Mouse (Mus musculus) WW6 (cell line): ENCODE results near the gene Ptma.
A peak's percentile ranks its signal among the peaks of the same experiment; 100 is the strongest.
"Not testable (repeated sequence)": the region's sequence is repeated elsewhere in the genome, so short reads cannot be mapped to it uniquely, and the experiment has no call there.

Experiments
- DNase-seq: peaks from one replicate; pipeline ENCODE4 v3.0.0-alpha.2; 2013; ENCODE audit warnings: low read depth, low spot score

Gene Ptma

DNA sequence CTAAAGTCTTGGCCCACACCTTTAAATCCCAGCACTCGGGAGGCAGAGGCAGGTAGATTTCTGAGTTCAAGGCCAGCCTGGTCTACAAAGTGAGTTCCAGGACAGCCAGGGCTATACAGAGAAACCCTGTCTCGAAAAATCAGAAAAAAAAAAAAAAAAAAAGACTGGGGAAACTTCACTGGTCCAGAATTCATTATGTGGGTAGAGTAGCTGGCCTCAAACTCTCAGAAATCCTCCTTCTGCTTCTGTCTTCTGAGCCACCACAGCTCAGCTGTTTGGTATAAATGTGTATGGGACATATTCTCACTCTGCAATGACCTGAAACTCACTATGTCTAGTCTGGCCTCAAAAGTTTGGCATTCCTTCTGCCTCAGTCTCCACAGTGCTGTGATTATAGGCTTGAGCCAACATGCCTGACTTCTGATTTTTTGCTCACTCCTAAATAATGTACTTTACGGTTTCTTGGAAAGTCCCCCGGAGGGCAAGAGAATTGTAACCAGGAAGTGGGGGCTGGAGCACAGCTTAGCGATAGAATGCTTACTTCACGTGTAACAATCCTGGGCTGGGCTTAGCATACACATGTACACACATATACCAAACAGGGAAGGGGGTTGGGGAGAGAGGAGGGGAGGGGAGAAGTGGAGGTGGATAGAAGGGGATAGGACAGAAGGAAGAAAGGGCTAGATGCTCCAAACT lies 10.7 kb upstream of the Ptma start:
- no peak for DNase-seq

DNA sequence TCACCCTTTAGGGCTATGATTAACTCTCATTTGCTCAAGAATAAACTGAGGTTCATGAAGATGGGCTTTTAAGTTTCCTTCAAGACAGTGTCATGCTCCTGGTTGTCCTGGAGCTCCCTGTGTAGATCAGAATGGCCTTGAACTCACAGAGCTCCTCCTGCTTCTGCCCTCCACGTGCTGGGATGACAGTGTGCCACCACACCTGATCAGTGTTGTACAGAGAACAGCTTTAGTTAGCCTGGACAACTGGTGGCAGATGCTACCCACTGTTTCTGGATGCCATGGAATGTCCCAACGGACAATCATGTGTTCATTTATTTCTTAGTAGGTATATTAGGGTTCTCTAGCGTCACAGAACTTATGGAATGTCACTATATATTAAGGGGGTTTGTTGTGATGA lies 9.4 kb upstream of the Ptma start:
- no peak for DNase-seq

DNA sequence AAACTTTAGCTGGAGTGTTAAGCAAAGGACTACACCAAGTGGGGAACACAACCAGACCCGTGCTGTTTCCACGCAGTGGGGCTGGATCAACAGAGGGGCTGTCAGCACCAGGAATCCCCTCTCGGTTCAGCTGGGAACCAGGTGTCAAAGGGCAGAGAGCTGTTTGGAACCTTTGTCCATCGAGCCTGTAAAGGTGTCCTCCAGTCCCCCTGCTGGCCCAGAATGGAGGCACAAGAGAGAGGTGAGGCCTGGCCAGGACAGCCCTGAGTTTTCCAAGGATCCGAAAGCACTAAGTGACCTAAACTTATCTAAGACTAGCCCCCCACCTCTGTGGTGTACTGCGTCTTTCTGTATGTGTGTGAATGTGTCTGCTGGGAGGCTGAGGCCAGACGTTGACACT lies 6.2 kb upstream of the Ptma start:
- no peak for DNase-seq

DNA sequence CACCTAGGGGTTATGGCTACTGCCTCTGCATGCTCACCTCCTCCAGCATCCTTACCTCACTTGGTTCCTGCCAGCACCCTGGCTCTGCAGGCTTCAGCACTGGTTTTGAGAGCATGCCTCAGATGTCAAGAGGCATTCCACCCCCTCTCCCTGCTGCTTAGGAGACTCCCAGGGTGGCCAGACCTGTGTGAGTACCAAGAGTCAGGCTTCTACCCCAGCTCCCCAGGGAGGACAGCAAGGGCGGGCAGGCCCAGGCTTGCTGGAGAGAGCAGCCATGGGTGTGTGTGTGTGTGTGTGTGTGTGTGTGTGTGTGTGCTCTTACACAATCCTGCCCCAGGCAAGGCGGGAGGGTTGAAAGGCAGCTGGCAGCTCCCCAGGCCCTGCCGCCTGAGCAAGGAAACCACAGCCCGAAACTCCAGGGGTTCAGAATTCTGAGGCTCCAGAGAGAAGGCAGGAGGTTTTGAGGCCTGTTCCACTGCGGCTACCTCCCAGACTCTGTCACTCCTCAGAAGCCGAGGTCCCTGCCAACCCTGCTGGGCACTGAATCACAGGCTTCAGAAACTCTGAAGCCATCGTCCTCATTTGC lies 4.1 kb upstream of the Ptma start:
- DNase-seq, result no peak

DNA sequence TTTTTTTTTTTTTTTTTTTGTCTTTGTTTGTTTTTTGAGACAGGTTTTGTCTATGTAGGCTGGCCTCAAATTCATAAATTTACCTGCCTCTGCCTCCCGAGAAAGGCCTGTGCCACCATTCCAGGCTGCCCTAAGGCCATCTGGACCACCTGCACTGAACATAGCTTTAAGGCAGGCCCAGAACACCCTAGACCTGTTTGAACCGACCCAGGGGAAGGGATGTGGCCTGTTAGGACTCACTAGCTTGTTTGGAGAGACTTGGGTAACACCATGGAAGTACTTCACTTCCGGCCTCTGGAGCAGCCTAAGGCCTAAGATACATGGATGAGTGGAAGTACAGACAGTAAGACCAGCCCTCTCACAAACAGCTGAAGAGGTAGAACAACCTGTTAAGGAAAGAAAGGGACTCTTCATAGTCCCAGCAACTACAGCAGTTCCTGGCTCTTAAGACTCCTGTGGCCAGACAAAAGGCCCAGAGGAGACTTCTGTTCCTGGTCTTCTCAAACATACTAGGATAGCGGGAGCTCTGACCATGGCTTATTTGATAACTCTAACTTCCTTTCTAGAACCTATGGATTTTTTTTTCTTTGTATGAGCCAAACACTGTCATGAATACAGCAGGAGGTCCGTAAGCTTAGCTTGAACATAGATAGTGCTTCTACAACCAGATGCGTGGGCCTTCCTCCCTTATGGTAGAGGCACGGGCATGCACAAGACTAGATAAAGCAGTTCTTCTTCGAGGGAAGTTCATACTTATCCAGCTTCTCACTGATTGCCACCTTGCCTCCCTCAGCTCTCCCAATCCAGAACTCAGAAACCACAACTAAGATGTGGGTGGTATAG lies 2.5 kb upstream of the Ptma start:
- no peak for DNase-seq

DNA sequence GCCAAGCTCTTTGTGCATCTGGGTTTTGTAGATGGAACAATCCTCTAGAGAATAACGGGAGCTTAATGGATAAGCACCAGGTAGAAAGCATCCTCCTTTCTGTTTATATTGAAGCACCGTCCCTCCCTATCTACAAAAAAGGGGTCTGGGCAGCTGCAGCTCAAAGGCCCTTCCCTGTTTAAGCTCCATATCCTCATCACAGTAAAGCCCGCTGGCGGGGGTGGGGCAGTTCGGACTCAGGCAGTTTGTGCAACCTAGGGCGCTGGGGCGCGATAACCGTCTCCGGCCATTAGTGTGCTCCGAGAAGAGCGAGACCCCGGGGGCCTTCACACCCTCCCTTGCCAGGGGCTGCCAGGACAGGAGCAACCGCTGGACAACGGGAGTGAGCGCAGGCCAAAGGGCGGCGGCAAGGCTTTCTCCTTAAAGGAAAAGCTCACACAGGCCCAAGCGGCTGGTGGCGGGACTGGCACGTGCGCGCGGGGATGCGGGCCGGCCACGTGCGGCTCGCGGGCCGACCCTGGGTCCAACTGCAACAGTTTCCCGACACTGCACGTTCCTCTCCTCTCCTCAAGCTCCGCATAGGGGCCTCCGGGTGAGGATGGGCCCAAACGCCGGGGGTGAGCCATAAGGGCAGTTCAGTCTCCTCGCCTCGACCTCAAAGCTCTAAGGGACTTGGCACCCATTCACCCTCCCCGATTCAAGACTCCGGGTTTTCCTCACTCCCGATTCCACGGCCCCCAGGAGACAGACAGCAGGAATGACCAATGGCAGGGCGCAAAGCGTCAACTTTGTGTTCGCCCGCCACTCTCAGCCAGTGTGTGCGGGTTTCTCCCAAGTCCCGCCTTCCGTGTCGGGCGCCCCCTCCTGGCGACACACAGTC lies 1.7 kb upstream of the Ptma start:
- peak; percentile 91 for DNase-seq

DNA sequence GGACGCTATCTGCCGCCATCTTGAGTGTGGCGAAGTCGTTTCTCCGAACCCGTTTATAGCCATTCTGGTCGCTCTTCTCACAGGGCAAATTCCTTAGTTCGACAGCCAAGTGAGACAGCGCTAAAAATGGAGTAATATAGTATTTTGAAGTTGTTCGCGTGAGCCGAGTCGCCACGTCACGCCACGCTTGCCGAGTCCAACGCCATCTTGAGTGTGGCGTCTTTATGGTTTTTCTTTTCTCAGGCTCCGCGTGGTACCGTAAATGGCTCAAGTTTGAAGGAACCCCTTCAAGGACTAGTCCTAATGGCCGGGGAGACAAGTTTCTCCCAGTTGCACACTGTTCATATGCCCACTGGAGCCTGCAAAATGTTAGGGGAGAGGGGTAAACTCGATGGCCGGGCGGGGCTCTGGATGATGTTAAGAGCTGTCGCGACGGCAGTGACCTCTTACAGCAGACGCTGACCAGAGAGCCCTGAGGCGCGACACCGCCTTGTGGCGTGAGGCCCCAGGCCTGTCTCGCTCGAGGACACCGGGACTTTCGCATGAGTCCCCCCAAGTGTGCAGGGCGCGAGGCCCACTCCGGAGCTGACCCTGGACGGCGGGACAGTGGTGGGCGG lies 919 bp upstream of the Ptma start:
- DNase-seq, result no peak

DNA sequence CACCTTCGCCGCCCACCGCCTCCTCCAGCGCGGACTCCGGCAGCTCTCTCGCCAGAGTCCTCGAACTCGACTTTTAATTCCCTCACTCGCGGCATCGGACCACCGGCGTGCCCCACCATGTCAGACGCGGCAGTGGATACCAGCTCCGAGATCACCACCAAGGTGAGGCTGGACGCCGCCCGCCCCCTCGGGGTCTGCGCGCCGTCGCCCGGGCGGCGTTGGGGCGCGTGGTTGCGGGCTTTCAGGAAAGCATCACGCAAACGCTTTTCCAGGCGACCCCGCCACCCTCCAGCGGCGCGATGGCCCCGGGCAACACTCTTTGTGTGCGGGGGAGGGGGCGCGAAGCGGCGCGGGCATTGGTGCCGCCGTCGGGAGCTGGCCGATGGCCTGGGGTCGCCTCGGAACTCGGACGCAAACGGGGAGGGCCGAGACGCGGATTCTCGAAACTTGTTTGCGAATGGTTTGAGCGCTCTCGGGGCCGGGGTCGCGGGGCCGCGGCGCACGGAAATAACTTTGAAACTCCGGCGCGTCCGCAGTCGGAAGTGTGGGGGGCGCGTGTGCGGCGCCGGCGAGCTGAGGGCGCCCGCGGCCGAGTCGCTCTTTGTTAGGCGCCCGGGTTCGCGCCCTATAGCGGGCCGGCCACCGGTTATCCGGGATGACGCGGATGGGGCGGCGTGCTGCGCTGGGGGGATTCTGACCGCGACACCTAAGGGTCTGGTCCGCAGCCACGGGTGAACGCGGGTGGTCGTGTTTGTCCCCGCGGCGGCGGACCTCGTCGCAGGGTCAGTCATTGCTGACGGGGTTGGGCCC lies 468 bp downstream of the Ptma start:
- no peak for DNase-seq

DNA sequence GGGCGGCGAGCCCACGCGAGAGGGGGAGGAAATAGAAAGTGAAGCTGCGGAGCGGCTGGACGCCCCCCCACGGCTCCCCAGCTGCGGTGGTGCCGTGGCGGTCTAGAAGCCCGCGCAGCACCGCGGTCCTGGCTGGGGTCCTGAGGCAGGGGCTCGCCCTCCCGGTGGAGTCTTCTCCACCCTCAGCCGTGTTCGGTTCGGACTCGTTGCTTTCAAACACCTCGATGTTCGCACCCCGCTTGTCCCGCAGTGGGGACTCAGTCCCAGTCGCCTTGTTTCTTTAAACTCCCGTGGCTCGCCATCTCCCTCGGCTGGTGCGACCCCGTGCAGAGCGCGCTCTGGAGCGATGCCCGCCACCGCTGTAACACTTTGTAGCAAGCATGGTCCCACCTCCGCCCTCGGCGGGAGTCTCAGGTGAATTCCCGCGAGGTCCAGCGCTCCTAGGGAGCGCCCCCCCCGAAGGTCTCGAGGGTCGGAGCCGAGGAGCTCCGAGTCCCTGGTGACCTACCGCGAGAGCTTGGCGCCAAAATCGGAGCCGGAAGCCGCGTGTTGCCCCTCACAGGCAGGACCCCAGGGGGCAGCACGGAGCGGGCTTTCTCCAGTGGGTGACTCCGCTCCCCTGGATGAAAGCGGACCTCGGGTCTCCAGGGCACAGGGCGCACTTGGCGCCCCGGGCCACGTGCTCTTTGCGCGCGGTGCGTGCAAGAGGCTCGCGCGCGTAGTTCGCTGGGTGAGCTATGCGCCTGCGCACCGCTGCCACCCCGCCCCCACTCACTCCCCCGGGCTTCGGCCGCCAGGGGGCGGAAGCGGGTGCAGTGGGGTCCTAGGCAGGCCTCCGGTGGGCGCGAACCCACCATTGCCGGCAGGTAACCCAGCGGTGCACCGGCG lies 1.3 kb downstream of the Ptma start:
- DNase-seq, result no peak

DNA sequence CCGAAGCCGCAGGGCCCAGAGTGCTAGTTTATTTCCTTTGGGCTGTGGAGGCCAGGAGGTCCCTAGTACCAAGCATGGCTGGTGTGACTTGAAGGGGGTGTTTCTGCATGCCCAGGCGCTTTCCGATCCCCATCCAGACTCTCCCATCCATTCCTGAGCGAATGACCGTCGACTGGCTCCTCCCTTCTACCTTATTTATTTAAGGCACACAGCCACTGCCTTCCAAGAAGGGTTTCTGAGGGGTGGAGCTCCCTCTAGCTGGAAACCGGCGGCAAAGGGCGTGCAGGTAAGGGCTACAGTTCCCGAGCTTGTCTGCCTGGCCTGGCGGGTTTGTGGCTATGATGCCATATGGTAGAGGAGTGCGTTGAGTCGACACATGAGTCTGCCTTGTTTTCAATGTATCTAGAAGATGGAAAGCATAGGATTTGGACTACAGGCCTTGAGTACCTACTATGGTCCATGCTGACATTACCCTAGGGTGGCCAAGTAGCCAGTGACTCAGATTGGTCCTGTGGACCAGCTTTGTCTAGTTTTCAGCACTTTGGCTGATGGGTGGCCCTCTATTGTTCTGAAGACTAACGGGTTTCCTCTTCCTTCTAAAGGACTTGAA lies 2.1 kb downstream of the Ptma start:
- DNase-seq, result no peak

DNA sequence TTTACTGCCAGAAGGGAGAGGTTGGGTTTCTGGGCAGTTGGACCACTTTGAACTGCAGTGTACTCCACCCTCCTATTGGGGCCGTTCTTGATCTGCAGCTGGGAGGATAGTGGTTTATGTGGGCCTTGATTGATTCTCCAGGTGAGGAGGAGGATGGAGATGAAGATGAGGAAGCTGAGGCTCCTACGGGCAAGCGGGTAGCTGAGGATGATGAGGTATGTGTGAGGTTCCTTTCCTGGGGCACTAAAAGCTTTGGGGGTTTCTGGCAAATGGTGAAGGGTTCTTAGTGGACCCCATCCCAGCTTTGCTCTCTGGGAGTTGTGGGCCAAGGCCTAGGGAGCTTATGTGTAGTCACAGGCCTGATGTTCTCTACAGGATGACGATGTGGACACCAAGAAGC lies 3.1 kb downstream of the Ptma start:
- no peak for DNase-seq

DNA sequence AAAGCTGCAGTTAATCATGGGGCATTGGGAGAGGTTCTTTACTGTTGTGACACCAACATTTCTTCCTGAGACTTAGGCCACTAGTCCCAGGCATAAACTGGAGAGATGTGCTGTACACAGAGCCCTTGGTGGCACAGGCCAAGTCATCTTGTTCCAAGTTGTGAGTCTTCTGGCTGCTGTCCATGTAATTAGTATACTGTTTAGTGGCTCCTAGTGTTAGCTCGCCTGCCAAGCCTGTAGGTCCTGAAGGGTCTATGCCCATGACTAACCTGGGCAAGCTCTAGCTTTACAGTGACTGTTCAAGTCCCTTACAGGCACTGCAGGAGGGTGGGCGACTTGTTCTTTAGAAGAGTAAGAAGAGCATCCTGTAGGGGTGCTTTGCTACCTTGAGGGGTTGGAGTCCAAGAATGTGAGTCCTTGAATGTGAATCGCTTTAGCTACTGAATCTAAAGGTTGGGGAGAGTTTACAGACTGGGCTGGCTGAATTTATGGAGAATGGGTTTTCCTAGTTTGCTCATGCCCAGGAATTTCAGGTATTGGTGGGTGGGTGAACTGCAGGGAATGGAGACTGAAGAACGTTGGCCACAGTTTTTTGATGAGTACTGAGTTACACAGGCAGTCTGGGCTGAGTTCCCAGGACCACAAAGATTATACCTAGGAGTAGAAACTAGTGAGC lies 4.5 kb downstream of the Ptma start:
- no peak for DNase-seq

DNA sequence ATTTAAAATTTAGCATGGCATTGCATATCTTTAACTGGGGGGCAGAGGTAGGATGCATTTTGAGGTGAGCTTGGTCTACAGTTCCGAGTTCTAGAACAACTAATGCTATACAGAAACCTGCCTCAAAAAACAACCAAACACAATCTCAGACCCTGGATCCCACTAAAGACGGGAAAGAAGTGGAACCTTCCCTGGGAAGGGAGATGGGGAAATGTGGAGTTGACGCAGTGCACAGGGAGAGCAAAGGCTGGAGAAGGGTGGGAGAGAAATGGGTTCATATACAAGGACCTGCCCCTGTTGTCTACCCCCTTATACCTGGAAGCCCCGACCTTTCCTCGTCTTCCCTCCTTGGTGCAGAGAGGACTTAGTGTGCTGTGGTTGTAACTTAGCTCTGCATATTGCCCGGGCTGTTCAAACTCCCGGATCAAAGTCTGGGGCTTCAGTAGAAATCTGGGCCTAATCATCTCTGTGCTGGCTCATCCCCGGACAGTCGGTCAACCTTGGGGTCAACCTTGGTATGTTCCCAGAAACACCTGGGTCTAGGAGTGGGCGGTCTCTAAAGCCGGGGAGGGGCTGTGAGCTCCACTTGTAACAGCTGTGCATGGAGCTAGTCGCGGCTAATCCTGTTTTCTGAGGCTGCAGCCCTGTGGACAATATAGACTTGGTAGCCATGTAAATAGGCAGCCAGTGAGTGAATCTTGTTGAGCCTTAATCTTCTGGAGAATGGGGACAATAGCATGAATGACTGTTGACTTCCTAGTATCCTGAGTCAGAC lies 5.2 kb downstream of the Ptma start:
- no peak for DNase-seq

DNA sequence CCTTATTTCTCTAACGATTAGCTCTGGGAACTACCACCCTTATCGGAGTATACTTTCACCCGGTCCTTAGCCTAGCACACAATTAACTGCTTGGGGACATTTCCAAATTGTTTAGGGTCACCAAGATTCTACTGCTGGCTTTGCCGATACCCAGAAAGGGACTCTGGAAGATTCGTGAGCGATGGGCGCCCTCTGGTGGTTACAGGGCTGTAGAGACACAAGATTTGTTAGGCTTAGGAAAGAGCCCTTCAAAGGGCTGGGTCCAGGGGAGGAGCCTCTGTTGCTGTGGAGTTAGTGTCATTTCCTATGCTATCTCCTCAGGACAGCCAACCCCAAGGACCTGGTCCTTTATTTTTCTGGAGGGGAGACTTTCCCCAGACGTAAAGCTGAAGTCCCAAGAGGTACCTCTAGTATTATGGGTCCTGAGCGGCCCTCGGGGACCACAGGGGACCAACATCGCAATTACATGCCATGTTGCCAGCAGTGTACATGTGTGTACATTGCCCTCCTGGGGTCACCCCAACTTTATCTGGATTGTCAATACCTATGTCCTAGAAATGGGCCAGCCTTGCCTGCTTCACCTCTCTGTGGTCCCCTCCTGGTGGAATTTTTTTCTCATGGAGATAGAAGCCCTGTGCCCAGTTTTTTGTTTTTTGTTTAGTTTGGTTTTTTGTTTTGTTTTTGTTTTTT lies 6.0 kb downstream of the Ptma start:
- no peak for DNase-seq

DNA sequence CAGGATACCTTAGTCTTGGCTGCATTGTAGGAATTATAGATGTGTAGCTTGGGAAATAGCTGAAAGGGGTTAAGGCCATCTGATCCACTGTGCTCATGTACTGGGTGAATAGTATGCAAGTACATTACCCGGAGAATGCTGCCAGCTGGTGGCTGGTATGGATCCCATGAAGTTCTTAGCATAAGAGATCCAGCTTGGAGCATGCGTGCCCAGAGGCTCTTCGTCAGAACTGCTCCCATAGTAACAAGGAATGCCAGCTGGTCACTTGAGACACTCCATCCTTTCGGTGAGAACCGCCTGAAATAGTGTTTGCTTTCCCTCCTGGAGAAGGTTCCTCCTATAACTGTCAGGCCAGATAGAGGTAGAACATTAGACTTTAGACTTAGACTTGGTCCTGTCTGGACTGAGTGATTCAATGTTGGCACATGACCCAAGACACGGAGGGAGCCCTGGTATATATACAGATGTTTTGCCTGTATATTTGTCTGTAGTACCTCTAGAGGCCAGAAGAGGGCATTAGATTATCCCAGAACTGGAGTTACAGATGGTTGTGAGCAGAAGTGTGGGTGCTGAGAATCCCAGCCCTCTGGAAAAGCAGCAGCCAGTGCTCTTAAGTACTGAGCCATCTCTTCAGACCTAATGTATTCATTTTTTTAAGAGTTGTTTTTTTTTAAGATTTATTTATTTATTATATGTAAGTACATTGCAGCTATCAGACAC lies 7.0 kb downstream of the Ptma start:
- DNase-seq, result no peak

DNA sequence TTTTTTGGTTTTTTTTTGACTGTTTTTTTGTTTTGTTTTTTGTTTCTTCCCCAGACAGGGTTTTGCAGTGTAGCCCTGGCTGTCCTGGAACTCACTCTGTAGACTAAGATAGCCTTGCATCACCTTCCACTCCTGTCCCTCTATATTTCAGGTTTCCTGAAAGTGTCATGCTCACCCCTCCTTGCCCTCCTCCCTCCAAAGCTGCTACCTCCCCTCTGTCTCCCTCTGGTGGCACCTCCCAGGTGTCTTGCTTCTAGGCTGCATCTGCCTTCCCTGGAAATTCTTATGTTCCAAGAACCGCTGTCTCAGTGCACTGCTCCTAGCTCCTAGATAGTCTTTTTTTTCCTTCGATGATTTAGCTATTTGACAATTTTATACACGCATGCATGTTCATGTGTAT lies 11.9 kb downstream of the Ptma start:
- DNase-seq, result no peak

DNA sequence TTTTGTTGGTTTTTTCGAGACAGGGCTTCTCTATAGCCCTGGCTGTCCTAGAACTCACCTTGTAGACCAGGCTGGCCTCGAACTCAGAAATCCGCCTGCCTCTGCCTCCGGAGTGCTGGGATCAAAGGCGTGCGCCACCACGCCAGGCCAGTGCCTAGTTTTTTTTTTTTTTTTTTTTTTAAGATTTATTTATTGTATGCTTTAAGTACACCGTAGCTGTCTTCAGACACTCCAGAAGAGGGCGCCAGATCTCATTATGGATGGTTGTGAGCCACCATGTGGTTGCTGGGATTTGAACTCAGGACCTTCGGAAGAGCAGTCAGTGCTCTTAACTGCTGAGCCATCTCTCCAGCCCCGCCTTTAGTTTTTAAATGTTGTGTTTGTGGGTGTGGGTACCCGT lies 13.1 kb downstream of the Ptma start:
- not testable (repeated sequence) for DNase-seq
